Mouse (Mus musculus): ENCODE measurements at regions not wholly inside any gene's neighbourhood (a gene's known extent, or its start where the extent isn't known, plus 50 kb on each side); places are given as distances from the start of the nearest gene placed in this dataset.

DNA sequence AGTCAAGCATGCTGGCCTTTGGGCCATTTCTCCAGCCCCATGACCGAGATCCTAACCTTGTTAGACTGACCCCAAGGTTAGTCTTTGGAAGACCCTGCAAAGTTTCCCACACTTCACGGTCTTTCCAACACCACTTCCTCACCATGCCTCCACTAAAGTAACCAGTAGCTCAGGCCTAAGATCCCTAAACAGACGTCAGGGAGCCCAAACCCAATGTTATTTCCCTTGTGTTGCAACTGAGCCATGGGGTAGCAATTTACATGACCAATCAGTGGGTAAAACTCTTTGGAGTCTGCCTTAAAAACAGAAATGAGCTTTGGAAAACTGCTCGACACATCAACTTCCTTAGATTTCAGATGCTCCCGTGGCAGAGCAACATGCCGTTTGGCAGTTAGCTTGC, 173.6 kb downstream of the Ttc8 start:
- Histone ChIP-seq H3K4me1 (ENCODE audit: control insufficient read depth, insufficient read depth, insufficient read length, low read length) (peaks cover 8% of the 10 kb centered on the region), H3K27me3 (ENCODE audit: control insufficient read depth, insufficient read depth, low read length) (0 out of 2 replicates have a peak, but pooled peaks cover 2% of the 10 kb centered on the region), H3K27ac (ENCODE audit: insufficient read depth, low read depth, low read length) (no peak overlapping the region), H3K36me3 (ENCODE audit: control insufficient read depth, insufficient read depth, low read length) (no peaks in the 10 kb centered on the region), H3K4me3 (ENCODE audit: low read depth, low read length) (no peak overlapping the region)
- TF ChIP-seq CTCF (IDR thresholded peaks at IDR 0.05; ENCODE audit: extremely low read depth, insufficient read length, insufficient replicate concordance, low read depth, low read length) (no peak), POLR2A (IDR thresholded peaks at IDR 0.05; ENCODE audit: low read depth, low read length) (no peak)
- WGBS, result 89% methylated on average over 6 of the region's 6 CpGs

GRCm38 (mm10) chr12:99096930-99097617, 176.7 kb downstream of the Ttc8 start:
- Histone ChIP-seq H3K36me3 (ENCODE audit: control insufficient read depth, insufficient read depth, low read length) (no peaks in the 10 kb centered on the region), H3K27ac (ENCODE audit: insufficient read depth, low read depth, low read length) (peak overlapping the region; percentile 99), H3K4me3 (ENCODE audit: low read depth, low read length) (peak overlapping the region; percentile 25), H3K4me1 (ENCODE audit: control insufficient read depth, insufficient read depth, insufficient read length, low read length) (peaks cover 8% of the 10 kb centered on the region), H3K27me3 (ENCODE audit: control insufficient read depth, insufficient read depth, low read length) (no peaks in the 10 kb centered on the region)
- TF ChIP-seq POLR2A (IDR thresholded peaks at IDR 0.05; ENCODE audit: low read depth, low read length) (0 out of 2 replicates have a peak, but pooled peaks have one; percentile 6), CTCF (IDR thresholded peaks at IDR 0.05; ENCODE audit: extremely low read depth, insufficient read length, insufficient replicate concordance, low read depth, low read length) (peak; percentile 81; the same call in 1 of the 2 replicates)
- WGBS, result 9% methylated on average over 14 of the region's 14 CpGs

DNA sequence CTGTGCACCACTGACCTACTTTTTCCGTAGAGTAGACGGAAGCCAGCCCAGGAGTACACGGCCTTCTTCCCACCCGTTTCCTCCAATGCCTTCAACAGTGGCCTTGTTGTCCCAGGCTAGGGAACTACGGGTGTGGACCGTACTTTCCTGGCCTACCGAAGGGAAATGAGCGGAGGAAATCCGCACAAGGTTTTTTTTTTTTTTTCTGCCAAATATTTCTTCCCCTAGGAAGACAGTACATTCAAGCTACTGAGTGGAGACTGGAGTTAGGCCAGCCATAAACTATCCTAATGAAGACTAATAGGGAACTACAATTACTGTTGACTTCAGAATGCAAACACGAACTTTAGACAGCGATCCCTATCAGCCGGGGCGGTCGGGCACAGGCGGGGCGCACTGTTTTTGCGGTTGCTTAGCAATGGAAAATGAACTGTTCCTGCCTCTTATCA, 177.3 kb downstream of the Ttc8 start:
- peak overlapping the region; percentile 99 for H3K27ac ChIP-seq (ENCODE audit: insufficient read depth, low read depth, low read length)
- TF ChIP-seq POLR2A (IDR thresholded peaks at IDR 0.05; ENCODE audit: low read depth, low read length) (no peak), CTCF (IDR thresholded peaks at IDR 0.05; ENCODE audit: extremely low read depth, insufficient read length, insufficient replicate concordance, low read depth, low read length) (no peak)

GRCm38 (mm10) chr12:99099881-99100280, 179.5 kb downstream of the Ttc8 start:
- Histone ChIP-seq H3K36me3 (ENCODE audit: control insufficient read depth, insufficient read depth, low read length) (no peaks in the 10 kb centered on the region), H3K4me1 (ENCODE audit: control insufficient read depth, insufficient read depth, insufficient read length, low read length) (peaks cover 8% of the 10 kb centered on the region), H3K27ac (ENCODE audit: insufficient read depth, low read depth, low read length) (no peak overlapping the region), H3K4me3 (ENCODE audit: low read depth, low read length) (no peak overlapping the region), H3K27me3 (ENCODE audit: control insufficient read depth, insufficient read depth, low read length) (no peaks in the 10 kb centered on the region)
- 81% methylated on average over 7 of the region's 7 CpGs for WGBS
- TF ChIP-seq CTCF (IDR thresholded peaks at IDR 0.05; ENCODE audit: extremely low read depth, insufficient read length, insufficient replicate concordance, low read depth, low read length) (no peak), POLR2A (IDR thresholded peaks at IDR 0.05; ENCODE audit: low read depth, low read length) (no peak)

More for the DNA sequence above, 177.3 kb downstream of the Ttc8 start:
- Histone ChIP-seq H3K36me3 (ENCODE audit: control insufficient read depth, insufficient read depth, low read length) (no peaks in the 10 kb centered on the region), H3K4me3 (ENCODE audit: low read depth, low read length) (peak overlapping the region; percentile 25), H3K27me3 (ENCODE audit: control insufficient read depth, insufficient read depth, low read length) (no peaks in the 10 kb centered on the region), H3K4me1 (ENCODE audit: control insufficient read depth, insufficient read depth, insufficient read length, low read length) (peaks cover 8% of the 10 kb centered on the region)
- WGBS, result 22% methylated on average over 17 of the region's 17 CpGs

GRCm38 (mm10) chr12:99108616-99109015, 188.2 kb downstream of the Ttc8 start:
- Histone ChIP-seq H3K27me3 (ENCODE audit: control insufficient read depth, insufficient read depth, low read length) (no peaks in the 10 kb centered on the region), H3K4me3 (ENCODE audit: low read depth, low read length) (no peak overlapping the region), H3K36me3 (ENCODE audit: control insufficient read depth, insufficient read depth, low read length) (no peaks in the 10 kb centered on the region), H3K4me1 (ENCODE audit: control insufficient read depth, insufficient read depth, insufficient read length, low read length) (no peaks in the 10 kb centered on the region), H3K27ac (ENCODE audit: insufficient read depth, low read depth, low read length) (no peak overlapping the region)
- 82% methylated on average over 5 of the region's 5 CpGs for WGBS
- no peak for TF ChIP-seq POLR2A (IDR thresholded peaks at IDR 0.05; ENCODE audit: low read depth, low read length)
- no peak for TF ChIP-seq CTCF (IDR thresholded peaks at IDR 0.05; ENCODE audit: extremely low read depth, insufficient read length, insufficient replicate concordance, low read depth, low read length)

GRCm38 (mm10) chr12:99113781-99114180, 193.4 kb downstream of the Ttc8 start:
- no peak overlapping the region for H3K4me3 ChIP-seq (ENCODE audit: low read depth, low read length)
- H3K27ac ChIP-seq (ENCODE audit: insufficient read depth, low read depth, low read length), result no peak overlapping the region
- peaks cover 3% of the 10 kb centered on the region; the same call in 1 of the 2 replicates for H3K4me1 ChIP-seq (ENCODE audit: control insufficient read depth, insufficient read depth, insufficient read length, low read length)
- TF ChIP-seq POLR2A (IDR thresholded peaks at IDR 0.05; ENCODE audit: low read depth, low read length), result no peak
- TF ChIP-seq CTCF (IDR thresholded peaks at IDR 0.05; ENCODE audit: extremely low read depth, insufficient read length, insufficient replicate concordance, low read depth, low read length), result no peak
- H3K27me3 ChIP-seq (ENCODE audit: control insufficient read depth, insufficient read depth, low read length), result no peaks in the 10 kb centered on the region
- no peaks in the 10 kb centered on the region for H3K36me3 ChIP-seq (ENCODE audit: control insufficient read depth, insufficient read depth, low read length)
- WGBS, result 90% methylated on average over 2 of the region's 2 CpGs

- no peak overlapping the region for H3K4me3 ChIP-seq (ENCODE audit: low read depth, low read length)
- TF ChIP-seq CTCF (IDR thresholded peaks at IDR 0.05; ENCODE audit: extremely low read depth, insufficient read length, insufficient replicate concordance, low read depth, low read length), result no peak
- TF ChIP-seq POLR2A (IDR thresholded peaks at IDR 0.05; ENCODE audit: low read depth, low read length), result no peak
- 27% methylated on average over 7 of the region's 7 CpGs for WGBS
- no peaks in the 10 kb centered on the region for H3K27me3 ChIP-seq (ENCODE audit: control insufficient read depth, insufficient read depth, low read length)
- no peak overlapping the region for H3K27ac ChIP-seq (ENCODE audit: insufficient read depth, low read depth, low read length)
- H3K36me3 ChIP-seq (ENCODE audit: control insufficient read depth, insufficient read depth, low read length), result no peaks in the 10 kb centered on the region
- peaks cover 3% of the 10 kb centered on the region; the same call in 1 of the 2 replicates for H3K4me1 ChIP-seq (ENCODE audit: control insufficient read depth, insufficient read depth, insufficient read length, low read length)
Observed at GRCm38 (mm10) chr12:99116491-99116890, 196.1 kb downstream of the Ttc8 start.
